Mouse (Mus musculus) heart, postnatal 0 days (tissue): ENCODE measurements around the gene Il17rb.

Experiments used
- CTCF ChIP-seq: IDR thresholded peaks from 2 replicates; pipeline ENCODE4 v1.5.1; 2016; ENCODE audit warnings: antibody characterized with exemption, control low read depth, low read depth
- EP300 ChIP-seq: IDR thresholded peaks from 2 replicates; pipeline ENCODE4 v1.6.1; 2016; ENCODE audit warnings: antibody characterized with exemption, low read depth

DNA sequence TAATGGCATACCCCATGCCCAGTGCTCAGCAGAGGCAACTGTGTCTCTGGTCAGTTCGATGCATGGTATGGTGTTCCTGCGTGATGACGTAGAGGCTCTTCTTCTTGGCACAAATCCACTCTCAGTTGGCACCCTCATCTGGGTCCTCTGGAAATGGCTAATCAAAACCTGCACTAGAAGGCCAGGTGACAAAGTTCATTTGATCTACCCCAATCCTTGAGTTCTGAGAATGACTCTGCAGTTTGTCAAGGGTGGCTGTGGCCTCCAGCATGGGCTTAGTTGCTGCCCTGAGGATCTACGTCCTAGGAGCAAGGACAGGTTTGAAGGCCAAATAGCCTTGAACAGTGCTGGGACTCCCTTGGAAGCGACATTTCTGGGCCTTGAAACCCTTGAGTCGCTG lies 10.2 kb upstream of the Il17rb start:
- TF ChIP-seq CTCF (no peak), EP300 (no peak)
